Mouse (Mus musculus): Measurements from ENCODE around the gene Eif3i.
"Not testable (repeated sequence)": the region's sequence is repeated elsewhere in the genome, so short reads cannot be mapped to it uniquely, and the experiment has no call there.

Gene Eif3i

GRCm38 (mm10) chr4:129573430-129573829, 27.0 kb downstream of the Eif3i start, which contains the start of gene Lck:
TSS of gene Lck (minus strand) at chr4:129573641.
- no peak for DNase-seq (ENCODE audit: low read depth, low spot score)

GRCm38 (mm10) chr4:129573093-129573370, 27.4 kb downstream of the Eif3i start:
- no peak for DNase-seq (ENCODE audit: low read depth, low spot score)

GRCm38 (mm10) chr4:129572236-129573092, 28.0 kb downstream of the Eif3i start:
- no peak for DNase-seq (ENCODE audit: low read depth, low spot score)

GRCm38 (mm10) chr4:129571551-129572084, 28.8 kb downstream of the Eif3i start:
- no peak for DNase-seq (ENCODE audit: low read depth, low spot score)

GRCm38 (mm10) chr4:129570028-129570427, 30.4 kb downstream of the Eif3i start:
- no peak for DNase-seq (ENCODE audit: low read depth, low spot score)

GRCm38 (mm10) chr4:129568366-129568765, 32.1 kb downstream of the Eif3i start:
- no peak for DNase-seq (ENCODE audit: low read depth, low spot score)

- no peak for DNase-seq (ENCODE audit: low read depth, low spot score)
Measured at GRCm38 (mm10) chr4:129565139-129565538, 35.3 kb downstream of the Eif3i start.

- no peak for DNase-seq (ENCODE audit: low read depth, low spot score)
Measured at GRCm38 (mm10) chr4:129563718-129564117, 36.7 kb downstream of the Eif3i start.

GRCm38 (mm10) chr4:129561184-129561583, 39.3 kb downstream of the Eif3i start:
- DNase-seq (ENCODE audit: low read depth, low spot score) = no peak

GRCm38 (mm10) chr4:129558321-129558955, 42.0 kb downstream of the Eif3i start:
- no peak for DNase-seq (ENCODE audit: low read depth, low spot score)

- peak; percentile 79 for DNase-seq (ENCODE audit: low read depth, low spot score)
Measured at GRCm38 (mm10) chr4:129557256-129557808, 43.1 kb downstream of the Eif3i start.

- peak; percentile 78 for DNase-seq (ENCODE audit: low read depth, low spot score)
Measured at GRCm38 (mm10) chr4:129556532-129557223, 43.8 kb downstream of the Eif3i start.

- DNase-seq (ENCODE audit: low read depth, low spot score) = no peak
Measured at GRCm38 (mm10) chr4:129555862-129556531, 44.5 kb downstream of the Eif3i start.

- peak; percentile 52 for DNase-seq (ENCODE audit: low read depth, low spot score)
Measured at GRCm38 (mm10) chr4:129555421-129555861, 45.0 kb downstream of the Eif3i start.

- not testable (repeated sequence) for DNase-seq (ENCODE audit: low read depth, low spot score)
Measured at GRCm38 (mm10) chr4:129554512-129554911, 45.9 kb downstream of the Eif3i start.

GRCm38 (mm10) chr4:129550295-129550694, 50.2 kb downstream of the Eif3i start:
- DNase-seq (ENCODE audit: low read depth, low spot score) = no peak

GRCm38 (mm10) chr4:129549306-129549705, 51.1 kb downstream of the Eif3i start:
- DNase-seq (ENCODE audit: low read depth, low spot score) = peak; percentile 37

- DNase-seq (ENCODE audit: low read depth, low spot score) = not testable (repeated sequence)
Measured at GRCm38 (mm10) chr4:129547631-129548030, 52.8 kb downstream of the Eif3i start.

GRCm38 (mm10) chr4:129544106-129544505, 56.3 kb downstream of the Eif3i start:
- DNase-seq (ENCODE audit: low read depth, low spot score) = no peak

GRCm38 (mm10) chr4:129542592-129543141, 57.8 kb downstream of the Eif3i start, which contains the start of gene Hdac1:
TSS of gene Hdac1 (minus strand) at chr4:129542713.
- DNase-seq (ENCODE audit: low read depth, low spot score) = peak; percentile 94

Data from c-Kit-negative CD71-positive TER-119-positive erythroid progenitor cells, embryonic 14.5 days (primary cell).